Mouse (Mus musculus): ENCODE results near the gene Rufy2. TPM values are rescaled to one million over a fixed set of nuclear protein-coding genes. Genes with fewer than 3 reads are reported as not detected.
"Not testable (repeated sequence)": the region's sequence is repeated elsewhere in the genome, so short reads cannot be mapped to it uniquely, and the experiment has no call there.

Rufy2 gene
- total RNA-seq, 2 experiments from 2014 or later = 1.8 to 15.9 TPM

GRCm38 (mm10) chr10:63039867-63040628 lies 60.0 kb downstream of the Rufy2 start:
- no peak for ATAC-seq (replicated peaks; ENCODE audit: low FRiP score, low TSS enrichment, poor library complexity, severe bottlenecking)

- ATAC-seq (replicated peaks; ENCODE audit: low FRiP score, low TSS enrichment, poor library complexity, severe bottlenecking) = no peak
These were observed 63.1 kb downstream of the Rufy2 start for GRCm38 (mm10) chr10:63043154-63043553.

- no peak for ATAC-seq (replicated peaks; ENCODE audit: low FRiP score, low TSS enrichment, poor library complexity, severe bottlenecking)
These were observed 67.7 kb downstream of the Rufy2 start for GRCm38 (mm10) chr10:63047751-63048150.

GRCm38 (mm10) chr10:63049106-63049505 lies 69.1 kb downstream of the Rufy2 start:
- no peak for ATAC-seq (replicated peaks; ENCODE audit: low FRiP score, low TSS enrichment, poor library complexity, severe bottlenecking)

GRCm38 (mm10) chr10:63051267-63051666 lies 71.2 kb downstream of the Rufy2 start:
- ATAC-seq (replicated peaks; ENCODE audit: low FRiP score, low TSS enrichment, poor library complexity, severe bottlenecking) = no peak

GRCm38 (mm10) chr10:63052011-63052410 lies 72.0 kb downstream of the Rufy2 start:
- ATAC-seq (replicated peaks; ENCODE audit: low FRiP score, low TSS enrichment, poor library complexity, severe bottlenecking) = no peak

- ATAC-seq (replicated peaks; ENCODE audit: low FRiP score, low TSS enrichment, poor library complexity, severe bottlenecking) = no peak
These were observed 73.0 kb downstream of the Rufy2 start for GRCm38 (mm10) chr10:63053007-63053406.

GRCm38 (mm10) chr10:63054071-63054470 lies 74.0 kb downstream of the Rufy2 start:
- not testable (repeated sequence) for ATAC-seq (replicated peaks; ENCODE audit: low FRiP score, low TSS enrichment, poor library complexity, severe bottlenecking)

GRCm38 (mm10) chr10:63054586-63054985 lies 74.6 kb downstream of the Rufy2 start:
- no peak for ATAC-seq (replicated peaks; ENCODE audit: low FRiP score, low TSS enrichment, poor library complexity, severe bottlenecking)

GRCm38 (mm10) chr10:63056966-63057750 lies 77.1 kb downstream of the Rufy2 start:
- no peak for ATAC-seq (replicated peaks; ENCODE audit: low FRiP score, low TSS enrichment, poor library complexity, severe bottlenecking)

- no peak for ATAC-seq (replicated peaks; ENCODE audit: low FRiP score, low TSS enrichment, poor library complexity, severe bottlenecking)
These were observed 79.8 kb downstream of the Rufy2 start, which contains the start of gene Pbld1 for GRCm38 (mm10) chr10:63059862-63060261. Gene Pbld1 (plus strand): TSS chr10:63060162.

GRCm38 (mm10) chr10:63060406-63060805 lies 80.4 kb downstream of the Rufy2 start:
- ATAC-seq (replicated peaks; ENCODE audit: low FRiP score, low TSS enrichment, poor library complexity, severe bottlenecking) = 0 out of 2 replicates have a peak, but pooled peaks have one; percentile 33

GRCm38 (mm10) chr10:63061266-63061665 lies 81.2 kb downstream of the Rufy2 start:
- no peak for ATAC-seq (replicated peaks; ENCODE audit: low FRiP score, low TSS enrichment, poor library complexity, severe bottlenecking)

- ATAC-seq (replicated peaks; ENCODE audit: low FRiP score, low TSS enrichment, poor library complexity, severe bottlenecking) = no peak
These were observed 82.7 kb downstream of the Rufy2 start for GRCm38 (mm10) chr10:63062696-63063095.

- ATAC-seq (replicated peaks; ENCODE audit: low FRiP score, low TSS enrichment, poor library complexity, severe bottlenecking) = no peak
These were observed 83.3 kb downstream of the Rufy2 start for GRCm38 (mm10) chr10:63063365-63063764.

GRCm38 (mm10) chr10:63064516-63064915 lies 84.5 kb downstream of the Rufy2 start:
- no peak for ATAC-seq (replicated peaks; ENCODE audit: low FRiP score, low TSS enrichment, poor library complexity, severe bottlenecking)

- no peak for ATAC-seq (replicated peaks; ENCODE audit: low FRiP score, low TSS enrichment, poor library complexity, severe bottlenecking)
These were observed 85.5 kb downstream of the Rufy2 start for GRCm38 (mm10) chr10:63065561-63065960.

GRCm38 (mm10) chr10:63065988-63066387 lies 86.0 kb downstream of the Rufy2 start:
- peak; percentile 83 for ATAC-seq (replicated peaks; ENCODE audit: low FRiP score, low TSS enrichment, poor library complexity, severe bottlenecking)

Data from megakaryocyte-erythroid progenitor cell, adult 5-6 weeks (primary cell).